Mouse (Mus musculus) regulatory T cell (primary cell): ENCODE measurements around the gene Hist1h4h.

ENCODE experiments used
- in situ Hi-C: fragments of 300-600 bp; cut with MboI, MseI; formaldehyde crosslinking; loops from one replicate; pipeline ENCODE4 v1.15.1; 2025; ENCODE audit warnings: high pct_unique_total_duplicates

Hist1h4h gene

DNA sequence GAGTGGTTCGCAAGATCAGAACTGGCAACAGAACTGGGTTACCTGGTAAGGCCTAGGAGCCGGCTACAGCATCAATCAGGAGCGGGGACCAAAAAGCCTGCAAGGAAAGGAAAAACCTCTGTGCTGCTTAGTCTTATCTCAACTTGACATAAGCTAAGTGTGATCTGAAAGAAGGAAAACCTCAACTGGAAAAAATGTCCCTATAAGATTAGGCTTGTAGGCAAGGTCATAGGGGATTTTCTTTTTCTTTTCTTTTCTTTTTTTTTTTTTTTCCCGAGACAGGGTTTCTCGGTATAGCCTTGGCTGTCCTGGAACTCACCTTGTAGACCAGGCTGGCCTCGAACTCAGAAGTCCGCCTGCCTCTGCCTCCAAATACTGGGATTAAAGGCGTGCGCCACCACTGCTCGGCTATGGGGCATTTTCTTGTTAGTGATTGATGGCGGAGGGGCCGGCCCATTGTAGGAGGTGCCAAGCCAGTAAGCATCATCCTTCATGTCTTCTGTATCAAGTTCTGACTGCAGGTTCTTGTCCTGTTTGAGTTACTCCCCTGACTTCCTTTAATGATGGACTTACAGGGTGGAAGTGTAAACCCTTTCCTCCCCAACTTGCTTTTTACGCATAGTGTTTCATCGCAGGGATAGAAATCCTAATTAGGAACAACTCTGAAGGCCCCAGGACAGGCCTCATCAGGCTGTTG is 23.9 kb upstream of the Hist1h4h start:
- in situ Hi-C loops = loop anchor here (5.0 kb wide), 1 partner anchor 45 kb away; no protein-coding TSS in a partner anchor

GRCm38 (mm10) chr13:23510127-23510526 is 20.7 kb upstream of the Hist1h4h start:
- in situ Hi-C loops = no loop called here

- in situ Hi-C loops = no loop called here
These were observed 17.3 kb upstream of the Hist1h4h start for GRCm38 (mm10) chr13:23513517-23513916.

DNA sequence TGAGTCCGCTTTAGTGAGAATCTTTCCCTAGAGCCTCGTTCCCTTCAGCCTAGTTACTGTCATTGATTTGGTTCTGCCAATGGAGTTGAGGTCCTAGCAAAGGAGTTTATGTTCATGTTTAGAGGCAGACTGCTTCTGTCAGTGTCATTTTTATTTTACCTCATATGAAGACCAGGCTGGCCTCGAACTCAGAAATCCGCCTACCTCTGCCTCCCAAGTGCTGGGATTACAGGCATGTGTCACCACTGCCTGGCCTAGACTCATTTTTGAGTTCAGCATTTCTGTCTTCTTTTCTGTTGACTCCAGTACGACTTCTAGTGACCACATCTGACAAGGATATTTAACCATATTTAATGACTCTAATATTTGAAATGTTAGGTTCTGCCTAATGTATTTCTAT is 15.6 kb upstream of the Hist1h4h start:
- in situ Hi-C loops = loop anchor here (5.0 kb wide), 1 partner anchor 1588 kb away; no protein-coding TSS in a partner anchor

GRCm38 (mm10) chr13:23515826-23516620 is 14.8 kb upstream of the Hist1h4h start:
- in situ Hi-C loops = loop anchor here (5.0 kb wide), 1 partner anchor 1589 kb away; no protein-coding TSS in a partner anchor

DNA sequence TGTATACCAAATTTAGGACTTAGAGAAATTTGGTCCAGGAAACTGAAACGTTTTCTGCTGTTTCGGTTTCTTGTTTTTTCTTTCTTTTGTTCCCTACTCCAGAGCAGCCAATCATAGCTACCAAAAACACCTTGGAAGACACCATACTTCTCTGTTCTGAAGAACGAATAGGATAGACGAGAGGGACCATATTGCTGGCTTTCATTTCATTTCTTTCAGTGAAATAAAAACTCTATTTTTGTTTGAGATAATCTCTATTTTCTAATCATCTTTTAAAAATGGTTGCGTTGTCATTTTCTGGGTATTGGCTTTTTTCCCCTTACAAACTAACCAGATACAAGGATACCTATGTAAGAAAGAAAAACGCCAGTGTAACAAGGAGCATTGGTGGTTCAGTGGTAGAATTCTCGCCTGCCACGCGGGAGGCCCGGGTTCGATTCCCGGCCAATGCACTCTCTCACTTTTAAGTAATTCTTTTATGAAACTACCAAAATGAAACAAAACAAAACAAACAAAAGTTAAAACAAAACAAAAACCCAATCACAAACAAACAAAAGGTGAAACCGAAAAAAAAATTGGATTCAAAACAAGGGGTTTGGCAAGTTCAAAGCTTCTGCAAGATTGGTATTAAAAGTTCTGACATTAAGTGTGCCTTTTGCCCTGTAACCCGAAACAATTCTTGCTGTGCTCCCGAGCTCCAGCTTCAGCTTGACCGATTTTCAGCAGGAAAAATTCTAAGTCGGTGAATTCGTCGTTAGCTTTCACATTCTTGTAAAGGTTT is 13.8 kb upstream of the Hist1h4h start:
- in situ Hi-C loops = loop anchor here (5.0 kb wide), 1 partner anchor 1590 kb away; no protein-coding TSS in a partner anchor

DNA sequence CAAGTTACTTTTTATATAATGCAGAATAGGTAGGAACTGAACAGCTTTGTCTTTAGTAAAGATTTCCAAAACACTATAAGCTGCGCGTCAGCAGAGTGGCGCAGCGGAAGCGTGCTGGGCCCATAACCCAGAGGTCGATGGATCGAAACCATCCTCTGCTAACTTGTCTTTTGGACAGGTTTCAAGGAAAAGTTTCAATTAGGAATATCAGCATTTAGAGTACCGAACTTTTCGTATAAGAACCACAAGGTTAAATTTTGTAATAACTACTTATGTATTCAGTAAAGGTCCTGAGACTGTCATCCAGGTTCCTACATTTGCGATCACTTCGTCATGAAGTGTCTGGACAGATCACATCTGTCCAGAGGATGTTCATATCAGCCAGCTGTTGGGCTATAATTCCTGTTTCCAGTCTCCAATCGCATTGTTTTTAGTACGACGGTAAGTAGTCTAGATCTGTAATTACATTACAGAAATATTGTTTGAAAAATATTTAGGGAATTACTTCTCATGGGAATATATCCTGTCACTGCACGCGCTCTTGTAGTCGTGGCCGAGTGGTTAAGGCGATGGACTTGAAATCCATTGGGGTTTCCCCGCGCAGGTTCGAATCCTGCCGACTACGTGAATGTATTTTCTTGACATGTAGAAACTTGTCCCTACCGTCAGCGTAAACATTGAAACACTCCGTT is 13.1 kb upstream of the Hist1h4h start:
- in situ Hi-C loops = loop anchor here (5.0 kb wide), 1 partner anchor 1590 kb away; no protein-coding TSS in a partner anchor

- in situ Hi-C loops = loop anchor here (5.0 kb wide), 1 partner anchor 1591 kb away; no protein-coding TSS in a partner anchor
These were observed 12.6 kb upstream of the Hist1h4h start for GRCm38 (mm10) chr13:23518295-23518603.

GRCm38 (mm10) chr13:23518885-23519284 is 12.0 kb upstream of the Hist1h4h start:
- in situ Hi-C loops = loop anchor here (5.0 kb wide), 1 partner anchor 1592 kb away; no protein-coding TSS in a partner anchor

DNA sequence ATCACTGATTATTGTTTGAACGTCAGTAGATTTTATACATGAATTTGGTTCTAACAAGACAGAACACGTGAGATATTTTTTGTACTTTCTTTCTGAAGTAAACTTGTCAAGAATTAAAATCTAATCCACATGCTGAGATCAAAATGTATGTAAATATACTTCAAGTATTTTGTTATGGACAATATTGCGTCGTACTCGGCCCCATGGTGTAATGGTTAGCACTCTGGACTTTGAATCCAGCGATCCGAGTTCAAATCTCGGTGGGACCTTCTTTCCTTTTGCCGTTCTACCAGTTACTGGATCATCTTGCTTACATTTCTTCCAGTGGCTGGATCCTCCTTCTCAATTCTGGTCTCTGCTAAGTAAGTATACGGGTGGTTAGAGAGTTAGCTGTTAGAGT is 11.4 kb upstream of the Hist1h4h start:
- in situ Hi-C loops = loop anchor here (5.0 kb wide), 1 partner anchor 1592 kb away; no protein-coding TSS in a partner anchor

- in situ Hi-C loops = loop anchor here (5.0 kb wide), 2 partner anchors 89 to 1469 kb away; no protein-coding TSS in a partner anchor
These were observed 9.1 kb upstream of the Hist1h4h start for GRCm38 (mm10) chr13:23521703-23522102.

- in situ Hi-C loops = loop anchor here (5.0 kb wide), 2 partner anchors 92 to 1472 kb away; no protein-coding TSS in a partner anchor
These were observed 6.9 kb upstream of the Hist1h4h start for GRCm38 (mm10) chr13:23523976-23524375.

DNA sequence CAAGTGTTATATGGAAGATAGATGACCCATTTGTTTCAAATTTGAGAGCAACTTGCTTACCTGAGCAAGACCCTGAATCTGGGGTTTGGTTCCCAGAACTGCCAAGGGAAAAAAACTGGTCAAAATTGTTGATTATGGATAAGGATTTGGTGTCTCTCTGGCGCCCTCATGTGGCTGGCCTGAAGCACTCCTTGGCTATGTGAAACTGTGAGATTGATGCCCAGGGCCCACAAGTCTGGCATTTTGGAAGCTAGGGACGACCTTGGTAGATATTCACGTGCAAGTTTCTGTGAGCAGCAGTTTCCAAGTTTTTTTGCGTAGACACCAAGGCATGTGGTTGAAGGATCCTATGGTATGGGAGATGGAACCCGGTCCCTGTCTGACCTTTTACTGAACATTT is 6.2 kb upstream of the Hist1h4h start:
- in situ Hi-C loops = loop anchor here (5.0 kb wide), 2 partner anchors 92 to 1472 kb away; no protein-coding TSS in a partner anchor

- in situ Hi-C loops = no loop called here
These were observed 4.9 kb upstream of the Hist1h4h start for GRCm38 (mm10) chr13:23525901-23526300.

- in situ Hi-C loops = no loop called here
These were observed 4.5 kb upstream of the Hist1h4h start for GRCm38 (mm10) chr13:23526312-23526711.

GRCm38 (mm10) chr13:23529005-23529404 is 1.8 kb upstream of the Hist1h4h start:
- in situ Hi-C loops = no loop called here

DNA sequence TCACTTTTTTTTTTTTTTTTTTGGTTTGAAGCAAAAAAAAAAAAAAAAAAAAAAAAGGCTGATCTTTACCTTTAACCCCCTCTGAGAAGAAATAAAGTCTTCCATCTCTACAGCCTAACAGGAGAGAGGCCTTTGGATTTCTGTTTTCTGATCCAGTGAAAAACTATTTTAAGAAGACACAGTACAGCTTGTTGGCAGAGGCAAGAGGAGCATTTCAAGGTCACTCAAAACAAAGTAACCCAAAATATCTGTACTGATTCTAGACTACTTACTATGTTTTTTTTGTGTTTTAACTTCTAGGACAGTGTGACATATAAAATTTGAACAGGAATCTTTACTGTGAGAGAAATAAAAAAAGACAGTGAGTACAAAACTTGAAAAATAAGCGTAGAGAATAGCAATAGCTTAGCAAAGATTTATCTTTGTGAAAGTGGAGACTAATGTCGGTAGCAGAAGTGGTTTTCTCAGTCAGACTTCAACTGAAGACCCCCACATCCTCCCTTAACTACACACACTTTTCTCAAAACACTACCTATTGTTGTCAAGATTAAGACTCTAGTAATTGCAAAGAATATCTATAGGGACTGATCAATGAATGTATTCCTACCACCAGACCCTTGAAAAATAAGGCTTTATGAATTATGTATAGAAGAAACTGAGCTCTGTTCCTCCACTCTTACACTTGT is 1.2 kb upstream of the Hist1h4h start:
- in situ Hi-C loops = loop anchor here (5.0 to 10.0 kb wide), 3 partner anchors 55 to 1817 kb away; partner anchors contain the start of genes Hist1h2ah, Hist1h2bk and Hist1h4d

- in situ Hi-C loops = loop anchor here (5.0 to 10.0 kb wide), 3 partner anchors 54 to 1818 kb away; partner anchors contain the start of genes Hist1h2ah, Hist1h2bk and Hist1h4d
These were observed 509 bp upstream of the Hist1h4h start for GRCm38 (mm10) chr13:23530181-23530900.
